Mouse (Mus musculus): ENCODE results near the gene BC004004. TPM values are rescaled to one million over a fixed set of nuclear protein-coding genes. Genes with fewer than 3 reads are reported as not detected.
"Not testable (repeated sequence)": the region's sequence is repeated elsewhere in the genome, so short reads cannot be mapped to it uniquely, and the experiment has no call there.

BC004004 gene
- polyA plus RNA-seq, 1 experiment from 2014 or later: 105 TPM

- no peaks in the 10 kb centered on the region for H3K9me3 ChIP-seq (ENCODE audit: low read length)
- H3K4me2 ChIP-seq (ENCODE audit: low read depth, low read length): no peak overlapping the region
- peak; percentile 84 for DNase-seq
- no peaks in the 10 kb centered on the region for H3K27me3 ChIP-seq (ENCODE audit: insufficient read depth, low read length)
- ATAC-seq: peak; percentile 93
- no peak overlapping the region for H3K4me3 ChIP-seq (ENCODE audit: low read depth, low read length)
- WGBS (ENCODE audit: insufficient replicate concordance): 70% methylated on average over 15 of the region's 15 CpGs
- TF ChIP-seq CTCF (IDR thresholded peaks at IDR 0.05; ENCODE audit: low read depth) (no peak), EP300 (IDR thresholded peaks at IDR 0.05; ENCODE audit: low read depth) (0 out of 2 replicates have a peak, but pooled peaks have one; percentile 51)
- H3K9ac ChIP-seq (replicated peaks): 0 out of 2 replicates have a peak overlapping the region, but pooled peaks have one; percentile 16
- peaks cover 30% of the 10 kb centered on the region for H3K4me1 ChIP-seq (ENCODE audit: insufficient read depth)
- H3K36me3 ChIP-seq (replicated peaks; ENCODE audit: insufficient read depth, low read length): peaks cover 37% of the 10 kb centered on the region
- H3K27ac ChIP-seq (ENCODE audit: low read depth): peak overlapping the region; percentile 89
These were observed 16.8 kb upstream of the BC004004 start for GRCm38 (mm10) chr17:29251608-29252390.

DNA sequence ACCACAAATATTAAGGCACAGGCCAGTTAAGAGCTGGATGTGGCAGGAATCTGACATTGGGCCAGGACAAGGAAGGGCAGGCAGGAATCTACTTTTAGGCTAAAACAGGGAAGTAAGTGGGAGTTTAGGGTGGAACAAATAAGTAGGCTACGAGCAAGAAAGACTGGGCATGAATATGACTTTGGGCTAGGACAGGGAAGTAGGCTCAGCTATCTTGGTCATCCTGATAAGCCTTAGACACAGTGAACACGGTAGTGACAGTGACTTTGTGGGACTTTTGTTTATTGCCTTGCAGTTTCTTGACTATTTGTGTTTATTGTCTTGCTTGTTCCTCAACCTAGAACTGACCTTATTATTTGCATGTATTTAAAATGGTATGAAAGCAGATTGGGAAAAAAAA is 15.4 kb upstream of the BC004004 start:
- no peaks in the 10 kb centered on the region for H3K27me3 ChIP-seq (ENCODE audit: insufficient read depth, low read length)
- 62% methylated on average over 2 of the region's 2 CpGs for WGBS (ENCODE audit: insufficient replicate concordance)
- no peak overlapping the region for H3K9ac ChIP-seq (replicated peaks)
- DNase-seq (no peak), ATAC-seq (no peak)
- no peaks in the 10 kb centered on the region for H3K9me3 ChIP-seq (ENCODE audit: low read length)
- H3K4me2 ChIP-seq (ENCODE audit: low read depth, low read length): no peak overlapping the region
- TF ChIP-seq CTCF (IDR thresholded peaks at IDR 0.05; ENCODE audit: low read depth) (no peak), EP300 (IDR thresholded peaks at IDR 0.05; ENCODE audit: low read depth) (no peak)
- peaks cover 50% of the 10 kb centered on the region for H3K36me3 ChIP-seq (replicated peaks; ENCODE audit: insufficient read depth, low read length)
- H3K27ac ChIP-seq (ENCODE audit: low read depth): peak overlapping the region; percentile 89
- peaks cover 43% of the 10 kb centered on the region for H3K4me1 ChIP-seq (ENCODE audit: insufficient read depth)
- H3K4me3 ChIP-seq (ENCODE audit: low read depth, low read length): no peak overlapping the region

DNA sequence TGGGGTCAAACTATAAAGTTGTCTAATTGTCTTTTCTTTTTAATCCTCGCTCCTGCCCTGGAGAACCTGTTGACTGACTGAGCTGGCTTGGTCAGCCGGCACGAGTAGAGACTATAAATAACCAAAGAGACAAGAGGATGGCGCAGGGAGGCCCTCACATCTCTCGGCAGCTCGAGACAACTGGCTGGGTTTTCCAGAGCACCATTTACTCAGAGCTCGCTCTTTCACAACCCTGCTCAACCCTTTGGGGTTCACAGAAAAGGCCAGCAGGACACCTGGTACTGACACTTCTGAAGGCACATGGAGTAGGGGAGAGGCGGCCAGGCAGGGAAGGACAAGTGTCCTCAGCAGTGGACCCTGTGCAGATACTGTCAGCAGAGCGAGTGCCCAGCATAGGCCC is 14.9 kb upstream of the BC004004 start:
- H3K4me3 ChIP-seq (ENCODE audit: low read depth, low read length): no peak overlapping the region
- H3K27me3 ChIP-seq (ENCODE audit: insufficient read depth, low read length): no peaks in the 10 kb centered on the region
- H3K4me1 ChIP-seq (ENCODE audit: insufficient read depth): peaks cover 47% of the 10 kb centered on the region
- H3K4me2 ChIP-seq (ENCODE audit: low read depth, low read length): no peak overlapping the region
- H3K9ac ChIP-seq (replicated peaks): no peak overlapping the region
- H3K36me3 ChIP-seq (replicated peaks; ENCODE audit: insufficient read depth, low read length): peaks cover 54% of the 10 kb centered on the region
- H3K9me3 ChIP-seq (ENCODE audit: low read length): no peaks in the 10 kb centered on the region
- no peak for ATAC-seq
- DNase-seq: no peak
- peak overlapping the region; percentile 89 for H3K27ac ChIP-seq (ENCODE audit: low read depth)
- TF ChIP-seq CTCF (IDR thresholded peaks at IDR 0.05; ENCODE audit: low read depth) (no peak), EP300 (IDR thresholded peaks at IDR 0.05; ENCODE audit: low read depth) (no peak)
- 80% methylated on average over 9 of the region's 9 CpGs for WGBS (ENCODE audit: insufficient replicate concordance)

- H3K4me1 ChIP-seq (ENCODE audit: insufficient read depth): peaks cover 48% of the 10 kb centered on the region
- peaks cover 54% of the 10 kb centered on the region for H3K36me3 ChIP-seq (replicated peaks; ENCODE audit: insufficient read depth, low read length)
- WGBS (ENCODE audit: insufficient replicate concordance): 87% methylated on average over 6 of the region's 6 CpGs
- H3K9me3 ChIP-seq (ENCODE audit: low read length); H3K4me2 ChIP-seq (ENCODE audit: low read depth, low read length); DNase-seq; H3K27ac ChIP-seq (ENCODE audit: low read depth); H3K4me3 ChIP-seq (ENCODE audit: low read depth, low read length); ATAC-seq; H3K27me3 ChIP-seq (ENCODE audit: insufficient read depth, low read length); H3K9ac ChIP-seq (replicated peaks): not testable (repeated sequence)
These were observed 13.8 kb upstream of the BC004004 start for GRCm38 (mm10) chr17:29254784-29255183.

- Histone ChIP-seq H3K9me3 (ENCODE audit: low read length) (no peaks in the 10 kb centered on the region), H3K4me2 (ENCODE audit: low read depth, low read length) (no peak overlapping the region), H3K4me1 (ENCODE audit: insufficient read depth) (peaks cover 48% of the 10 kb centered on the region), H3K27ac (ENCODE audit: low read depth) (no peak overlapping the region), H3K9ac (replicated peaks) (no peak overlapping the region), H3K27me3 (ENCODE audit: insufficient read depth, low read length) (no peaks in the 10 kb centered on the region), H3K4me3 (ENCODE audit: low read depth, low read length) (no peak overlapping the region), H3K36me3 (replicated peaks; ENCODE audit: insufficient read depth, low read length) (peaks cover 42% of the 10 kb centered on the region)
- 88% methylated on average over 6 of the region's 6 CpGs for WGBS (ENCODE audit: insufficient replicate concordance)
- no peak for ATAC-seq
- no peak for DNase-seq
- TF ChIP-seq CTCF (IDR thresholded peaks at IDR 0.05; ENCODE audit: low read depth) (no peak), EP300 (IDR thresholded peaks at IDR 0.05; ENCODE audit: low read depth) (no peak)
These were observed 12.1 kb upstream of the BC004004 start for GRCm38 (mm10) chr17:29256507-29256906.

DNA sequence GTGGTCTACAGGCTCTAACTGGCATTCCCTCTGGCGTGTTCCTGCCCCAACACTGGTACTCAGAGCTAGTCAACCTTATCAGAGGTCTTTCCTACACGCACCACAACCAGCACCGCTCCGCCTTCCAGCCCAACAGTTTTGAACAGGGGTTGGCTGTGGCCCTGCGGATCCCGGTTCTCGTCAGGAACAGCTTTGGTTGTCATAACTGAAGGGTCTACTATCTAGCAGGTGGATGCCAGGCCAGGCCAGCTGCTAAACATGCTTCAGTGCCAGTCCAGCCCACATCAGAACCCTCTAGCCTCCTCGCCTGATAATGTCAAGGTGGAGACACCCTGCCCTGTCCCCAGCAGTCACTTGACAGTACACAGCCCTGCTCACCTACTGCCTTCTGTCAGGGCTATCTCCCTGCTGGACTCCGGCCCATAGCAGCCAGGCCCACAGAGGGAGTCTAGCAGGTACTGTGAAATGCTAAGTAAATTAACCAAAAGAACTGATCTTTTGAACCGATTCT is 11.5 kb upstream of the BC004004 start:
- H3K27me3 ChIP-seq (ENCODE audit: insufficient read depth, low read length): no peaks in the 10 kb centered on the region
- ATAC-seq (no peak), DNase-seq (no peak)
- WGBS (ENCODE audit: insufficient replicate concordance): 83% methylated on average over 10 of the region's 10 CpGs
- no peak overlapping the region for H3K4me2 ChIP-seq (ENCODE audit: low read depth, low read length)
- TF ChIP-seq CTCF (IDR thresholded peaks at IDR 0.05; ENCODE audit: low read depth) (no peak), EP300 (IDR thresholded peaks at IDR 0.05; ENCODE audit: low read depth) (no peak)
- H3K27ac ChIP-seq (ENCODE audit: low read depth): no peak overlapping the region
- H3K9ac ChIP-seq (replicated peaks): no peak overlapping the region
- H3K4me1 ChIP-seq (ENCODE audit: insufficient read depth): peaks cover 50% of the 10 kb centered on the region
- H3K9me3 ChIP-seq (ENCODE audit: low read length): no peaks in the 10 kb centered on the region
- peaks cover 38% of the 10 kb centered on the region for H3K36me3 ChIP-seq (replicated peaks; ENCODE audit: insufficient read depth, low read length)
- no peak overlapping the region for H3K4me3 ChIP-seq (ENCODE audit: low read depth, low read length)

Data from liver, postnatal 0 days (tissue).